Mouse (Mus musculus): ENCODE measurements around the gene Kcnh3. TPM values are rescaled to one million over a fixed set of nuclear protein-coding genes. Genes with fewer than 3 reads are reported as not detected.
A peak's percentile ranks its signal among the peaks of the same experiment; 100 is the strongest.
"Not testable (repeated sequence)": the region's sequence is repeated elsewhere in the genome, so short reads cannot be mapped to it uniquely, and the experiment has no call there.

Kcnh3 gene
- polyA plus RNA-seq, 1 experiment: 0.42 TPM

DNA sequence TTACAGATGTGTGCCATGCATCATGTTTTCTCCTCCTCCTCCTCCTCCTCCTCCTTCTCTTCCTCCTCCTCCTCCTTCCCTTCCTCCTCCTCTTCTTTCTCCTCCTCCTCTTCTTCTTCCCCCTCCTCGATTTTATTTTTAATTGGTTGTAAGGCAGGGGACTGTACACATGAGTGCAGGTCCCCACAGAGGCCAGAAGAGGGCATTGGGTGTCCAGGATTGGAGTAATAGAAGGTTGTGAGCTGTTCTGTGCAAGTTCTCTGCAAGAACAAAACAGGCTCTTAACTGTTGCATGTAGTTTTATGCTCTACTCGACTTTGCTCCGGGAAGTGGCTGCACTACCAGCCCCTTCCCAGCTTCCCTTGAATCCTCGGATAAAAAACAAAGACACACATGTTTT, 15.5 kb downstream of the Kcnh3 start:
- Histone ChIP-seq H3K27me3 (replicated peaks; ENCODE audit: control insufficient read depth, insufficient read depth, low read length) (no peaks in the 10 kb centered on the region), H3K4me3 (ENCODE audit: insufficient read depth, low read depth, low read length) (no peak overlapping the region), H3K27ac (ENCODE audit: insufficient read depth, low read depth, low read length) (no peak overlapping the region), H3K4me1 (ENCODE audit: control insufficient read depth, insufficient read depth, low read length) (no peaks in the 10 kb centered on the region), H3K36me3 (ENCODE audit: control insufficient read depth, insufficient read depth, low read length) (no peaks in the 10 kb centered on the region)
- WGBS: 71% methylated on average over 4 of the region's 4 CpGs
- TF ChIP-seq POLR2A (IDR thresholded peaks at IDR 0.05; ENCODE audit: low read depth, low read length): no peak
- TF ChIP-seq CTCF (conservative IDR thresholded peaks at IDR 0.05; ENCODE audit: insufficient read depth, insufficient read length, low read depth, low read length): peak; percentile 48
- DNase-seq: no peak

DNA sequence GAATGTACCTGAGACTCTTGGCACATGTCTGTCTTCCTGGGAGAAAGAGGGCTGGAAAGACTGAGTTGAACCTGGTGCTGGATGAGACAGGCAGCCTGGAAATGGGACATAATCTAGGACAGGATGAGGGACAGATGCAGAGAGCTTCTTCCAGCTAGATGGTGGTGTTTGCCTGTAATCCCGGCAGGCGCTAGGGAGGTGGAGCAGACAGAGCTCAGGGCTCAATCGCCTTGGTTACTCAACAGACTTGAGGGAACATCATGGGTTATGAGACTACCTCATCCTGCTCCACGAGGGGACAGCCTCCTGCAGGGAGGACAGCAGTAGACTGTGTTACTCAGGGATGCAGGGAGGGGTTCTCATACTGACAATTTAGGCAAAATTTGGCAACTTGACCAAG, 16.6 kb downstream of the Kcnh3 start:
- DNase-seq: no peak

DNA sequence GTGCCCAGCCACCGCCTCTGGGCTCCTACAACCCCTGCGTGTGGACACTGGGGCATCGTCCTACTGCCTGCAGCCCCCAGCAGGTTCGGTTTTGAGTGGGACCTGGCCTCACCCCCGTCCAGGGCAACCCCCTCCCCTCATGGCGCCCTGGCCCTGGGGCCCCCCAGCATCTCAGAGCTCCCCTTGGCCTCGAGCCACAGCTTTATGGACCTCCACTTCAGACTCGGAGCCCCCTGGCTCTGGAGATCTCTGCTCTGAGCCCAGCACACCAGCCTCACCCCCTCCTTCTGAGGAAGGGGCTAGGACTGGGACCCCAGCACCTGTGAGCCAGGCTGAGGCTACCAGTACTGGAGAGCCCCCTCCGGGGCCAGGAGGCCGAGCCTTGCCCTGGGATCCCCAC, 17.4 kb downstream of the Kcnh3 start:
- Histone ChIP-seq H3K4me1 (ENCODE audit: control insufficient read depth, insufficient read depth, low read length) (no peaks in the 10 kb centered on the region), H3K27me3 (replicated peaks; ENCODE audit: control insufficient read depth, insufficient read depth, low read length) (no peaks in the 10 kb centered on the region), H3K27ac (ENCODE audit: insufficient read depth, low read depth, low read length) (no peak overlapping the region), H3K4me3 (ENCODE audit: insufficient read depth, low read depth, low read length) (no peak overlapping the region), H3K36me3 (ENCODE audit: control insufficient read depth, insufficient read depth, low read length) (no peaks in the 10 kb centered on the region; the same call in 1 of the 2 replicates)
- no peak for DNase-seq
- 89% methylated on average over 10 of the region's 10 CpGs for WGBS
- TF ChIP-seq CTCF (conservative IDR thresholded peaks at IDR 0.05; ENCODE audit: insufficient read depth, insufficient read length, low read depth, low read length): no peak
- TF ChIP-seq POLR2A (IDR thresholded peaks at IDR 0.05; ENCODE audit: low read depth, low read length): no peak

More for the DNA sequence above, 16.6 kb downstream of the Kcnh3 start:
- no peaks in the 10 kb centered on the region for H3K4me1 ChIP-seq (ENCODE audit: control insufficient read depth, insufficient read depth, low read length)
- TF ChIP-seq CTCF (conservative IDR thresholded peaks at IDR 0.05; ENCODE audit: insufficient read depth, insufficient read length, low read depth, low read length) (no peak), POLR2A (IDR thresholded peaks at IDR 0.05; ENCODE audit: low read depth, low read length) (no peak)
- H3K27ac ChIP-seq (ENCODE audit: insufficient read depth, low read depth, low read length): no peak overlapping the region
- no peaks in the 10 kb centered on the region; the same call in 1 of the 2 replicates for H3K36me3 ChIP-seq (ENCODE audit: control insufficient read depth, insufficient read depth, low read length)
- WGBS: 79% methylated on average over 4 of the region's 4 CpGs
- H3K27me3 ChIP-seq (replicated peaks; ENCODE audit: control insufficient read depth, insufficient read depth, low read length): no peaks in the 10 kb centered on the region
- H3K4me3 ChIP-seq (ENCODE audit: insufficient read depth, low read depth, low read length): no peak overlapping the region

GRCm38 (mm10) chr15:99246736-99247135, 22.1 kb downstream of the Kcnh3 start:
- H3K27me3 ChIP-seq (replicated peaks; ENCODE audit: control insufficient read depth, insufficient read depth, low read length); H3K4me3 ChIP-seq (ENCODE audit: insufficient read depth, low read depth, low read length); DNase-seq; H3K27ac ChIP-seq (ENCODE audit: insufficient read depth, low read depth, low read length); H3K36me3 ChIP-seq (ENCODE audit: control insufficient read depth, insufficient read depth, low read length); H3K4me1 ChIP-seq (ENCODE audit: control insufficient read depth, insufficient read depth, low read length): not testable (repeated sequence)
- 88% methylated on average over 6 of the region's 6 CpGs for WGBS

DNA sequence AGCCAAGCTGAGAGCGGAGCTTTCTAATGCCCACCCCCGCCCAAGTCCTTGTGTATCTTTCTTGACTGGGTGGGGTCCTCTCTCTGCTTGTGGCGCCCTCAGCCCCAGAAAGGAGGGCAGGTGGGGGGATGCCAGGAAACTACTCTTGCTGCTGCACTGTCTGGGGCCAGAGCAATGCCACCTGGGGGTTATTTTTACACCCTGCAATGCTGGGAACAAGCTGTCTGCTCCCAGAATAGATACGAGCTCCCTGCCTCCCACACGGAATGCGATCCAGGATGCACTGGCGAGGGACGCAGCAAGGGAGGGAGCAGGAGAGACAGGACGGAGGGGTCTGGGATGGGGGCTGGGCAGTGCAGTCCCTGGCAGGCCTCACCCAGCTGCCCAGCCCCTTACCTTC, 24.3 kb downstream of the Kcnh3 start:
- H3K4me3 ChIP-seq (ENCODE audit: insufficient read depth, low read depth, low read length): no peak overlapping the region
- peaks cover 2% of the 10 kb centered on the region for H3K36me3 ChIP-seq (ENCODE audit: control insufficient read depth, insufficient read depth, low read length)
- H3K27me3 ChIP-seq (replicated peaks; ENCODE audit: control insufficient read depth, insufficient read depth, low read length): no peaks in the 10 kb centered on the region
- WGBS: 80% methylated on average over 9 of the region's 9 CpGs
- no peaks in the 10 kb centered on the region; the same call in 1 of the 2 replicates for H3K4me1 ChIP-seq (ENCODE audit: control insufficient read depth, insufficient read depth, low read length)
- TF ChIP-seq CTCF (conservative IDR thresholded peaks at IDR 0.05; ENCODE audit: insufficient read depth, insufficient read length, low read depth, low read length) (no peak), POLR2A (IDR thresholded peaks at IDR 0.05; ENCODE audit: low read depth, low read length) (no peak)
- no peak overlapping the region for H3K27ac ChIP-seq (ENCODE audit: insufficient read depth, low read depth, low read length)
- DNase-seq: no peak

DNA sequence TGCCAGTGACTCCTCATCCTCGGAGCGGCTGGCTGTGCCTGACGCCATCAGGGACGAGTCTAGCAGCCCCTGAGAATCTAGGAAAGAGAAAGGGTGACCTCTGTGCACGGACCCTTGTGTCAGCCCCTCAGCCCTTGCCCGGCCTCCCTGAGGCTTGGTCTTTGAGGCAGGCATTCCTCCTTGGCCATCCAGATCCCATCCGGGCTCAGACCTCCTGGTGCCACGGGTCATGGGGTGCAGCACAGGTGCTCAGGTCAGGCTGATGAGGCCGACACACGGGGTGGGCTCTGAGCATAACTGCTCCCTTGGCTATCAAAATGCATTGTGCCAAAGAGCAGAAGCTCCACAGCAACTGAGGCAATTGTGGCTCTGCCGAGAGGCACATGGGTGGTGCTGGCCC, 25.3 kb downstream of the Kcnh3 start:
- H3K36me3 ChIP-seq (ENCODE audit: control insufficient read depth, insufficient read depth, low read length): peaks cover 2% of the 10 kb centered on the region
- H3K4me1 ChIP-seq (ENCODE audit: control insufficient read depth, insufficient read depth, low read length): no peaks in the 10 kb centered on the region; the same call in 1 of the 2 replicates
- WGBS: 83% methylated on average over 11 of the region's 11 CpGs
- TF ChIP-seq CTCF (conservative IDR thresholded peaks at IDR 0.05; ENCODE audit: insufficient read depth, insufficient read length, low read depth, low read length) (no peak), POLR2A (IDR thresholded peaks at IDR 0.05; ENCODE audit: low read depth, low read length) (no peak)
- H3K27me3 ChIP-seq (replicated peaks; ENCODE audit: control insufficient read depth, insufficient read depth, low read length): no peaks in the 10 kb centered on the region
- no peak for DNase-seq
- no peak overlapping the region for H3K27ac ChIP-seq (ENCODE audit: insufficient read depth, low read depth, low read length)
- no peak overlapping the region for H3K4me3 ChIP-seq (ENCODE audit: insufficient read depth, low read depth, low read length)

DNA sequence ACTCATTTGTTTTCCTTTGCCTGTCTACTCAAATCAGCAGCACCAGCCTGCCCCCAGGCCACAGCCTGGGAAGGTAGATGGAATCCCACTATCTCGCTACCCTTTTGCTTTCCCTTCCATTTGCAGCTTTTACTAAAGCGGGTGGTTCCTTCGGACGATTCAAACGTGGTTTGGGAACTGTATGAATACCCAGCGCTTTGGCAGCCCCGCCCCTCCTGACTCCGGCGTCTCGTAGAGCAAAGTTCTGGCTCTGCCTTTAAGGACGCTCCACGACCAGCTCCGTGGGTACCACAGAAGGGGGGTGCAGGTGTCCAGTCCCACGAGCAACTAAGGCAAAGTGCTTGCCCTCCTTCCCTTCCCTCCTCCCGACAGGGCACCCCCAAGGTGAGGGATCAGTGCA, 26.4 kb downstream of the Kcnh3 start:
- peak overlapping the region; percentile 46 for H3K4me3 ChIP-seq (ENCODE audit: insufficient read depth, low read depth, low read length)
- H3K4me1 ChIP-seq (ENCODE audit: control insufficient read depth, insufficient read depth, low read length); H3K27ac ChIP-seq (ENCODE audit: insufficient read depth, low read depth, low read length); H3K27me3 ChIP-seq (replicated peaks; ENCODE audit: control insufficient read depth, insufficient read depth, low read length); H3K36me3 ChIP-seq (ENCODE audit: control insufficient read depth, insufficient read depth, low read length): not testable (repeated sequence)
- peak; percentile 26 for DNase-seq
- WGBS: under 1% methylated on average over 14 of the region's 15 CpGs

All from kidney, adult 2 months (tissue).